Mouse (Mus musculus) kidney, postnatal 0 days (tissue): ENCODE data around the gene Lamp2. TPM values are rescaled to one million over a fixed set of nuclear protein-coding genes. Genes with fewer than 3 reads are reported as not detected.

Experiments used
- ATAC-seq: fragments of 200-750 bp; cut with Nextera tagmentation; replicated peaks from 2 replicates; pipeline ENCODE4 v1.8.0; 2017; ENCODE audit warnings: low read depth, moderate number of reproducible peaks, moderate TSS enrichment, moderate library complexity; ENCODE audit not compliant: low FRiP score
- DNase-seq: peaks from one replicate; pipeline ENCODE4 v3.0.0-alpha.2; 2016; ENCODE audit warnings: low spot score
- H3K27ac ChIP-seq: fragments of 300-500 bp; sonication (generic); 2 replicates; pipeline ENCODE4 v1.5.1; 2014; ENCODE audit warnings: mild to moderate bottlenecking
- H3K27me3 ChIP-seq: fragments of 300-500 bp; sonication (generic); 2 replicates; pipeline ENCODE4 v1.6.1; 2014; ENCODE audit warnings: low read length, mixed read lengths; ENCODE audit not compliant: insufficient read depth
- H3K36me3 ChIP-seq: fragments of 300-500 bp; sonication (generic); 2 replicates; pipeline ENCODE4 v1.6.1; 2014; ENCODE audit warnings: low read length, mixed read lengths; ENCODE audit not compliant: insufficient read depth
- H3K4me1 ChIP-seq: fragments of 300-500 bp; sonication (generic); replicated peaks from 2 replicates; pipeline ENCODE4 v1.6.1; 2014; ENCODE audit warnings: antibody characterized with exemption, low read length, mixed read lengths; ENCODE audit not compliant: insufficient read depth
- H3K4me2 ChIP-seq: fragments of 300-500 bp; sonication (generic); 2 replicates; pipeline ENCODE4 v1.6.1; 2014; ENCODE audit warnings: mild to moderate bottlenecking, low read length, moderate library complexity, mixed read lengths
- H3K4me3 ChIP-seq: fragments of 300-500 bp; sonication (generic); replicated peaks from 2 replicates; pipeline ENCODE4 v1.5.1; 2014; ENCODE audit warnings: low read depth, low read length
- H3K9ac ChIP-seq: fragments of 300-500 bp; sonication (generic); 2 replicates; pipeline ENCODE4 v1.6.1; 2014; ENCODE audit warnings: low read depth, low read length
- H3K9me3 ChIP-seq: fragments of 300-500 bp; sonication (generic); replicated peaks from 2 replicates; pipeline ENCODE4 v1.6.1; 2016; ENCODE audit warnings: low read length, inconsistent platforms, mixed read lengths
- CTCF ChIP-seq: IDR thresholded peaks from 2 replicates; pipeline ENCODE4 v1.5.1; 2016; ENCODE audit warnings: antibody characterized with exemption, low read depth, mild to moderate bottlenecking, moderate library complexity
- WGBS: fragments of 180-500 bp; shearing (Covaris S2); extraction: QIAGEN DNeasy Blood & Tissue Kit; methylation state at CpG from one replicate; pipeline ENCODE4 v1.1.7; 2014; 5-methylcytosine and 5-hydroxymethylcytosine counted together
- polyA plus RNA-seq: library from polyadenylated mRNA; unstranded; fragments of >200 nt; fragmentation: Nextera tagmentation; extraction: Ambion mirVana; gene quantifications from 2 replicates; pipeline ENCODE4 v1.2.1, GENCODE M21; 2015

Gene Lamp2
- polyA plus RNA-seq, 1 experiment from 2014 or later: 316 TPM

GRCm38 (mm10) chrX:38438147-38438791 lies 18.0 kb downstream of the Lamp2 start:
- WGBS: 56% methylated on average over 7 of the region's 7 CpGs
- DNase-seq (peak; percentile 70), ATAC-seq (no peak)
- no peak overlapping the region for H3K4me3 ChIP-seq
- H3K27ac ChIP-seq: no peak overlapping the region
- TF ChIP-seq CTCF: peak; percentile 77
- H3K4me2 ChIP-seq: no peak overlapping the region
- H3K27me3 ChIP-seq: no peaks in the 10 kb centered on the region
- no peaks in the 10 kb centered on the region for H3K9me3 ChIP-seq
- no peaks in the 10 kb centered on the region for H3K4me1 ChIP-seq
- H3K36me3 ChIP-seq: no peaks in the 10 kb centered on the region
- no peak overlapping the region for H3K9ac ChIP-seq

- Histone ChIP-seq H3K9me3 (no peaks in the 10 kb centered on the region), H3K27me3 (no peaks in the 10 kb centered on the region), H3K9ac (no peak overlapping the region), H3K27ac (no peak overlapping the region), H3K4me2 (no peak overlapping the region), H3K36me3 (no peaks in the 10 kb centered on the region), H3K4me1 (no peaks in the 10 kb centered on the region), H3K4me3 (no peak overlapping the region)
- DNase-seq (no peak), ATAC-seq (no peak)
- TF ChIP-seq CTCF: no peak
- 62% methylated on average over 4 of the region's 4 CpGs for WGBS
These were observed 26.8 kb downstream of the Lamp2 start for GRCm38 (mm10) chrX:38429455-38429854.

- DNase-seq (peak; percentile 52), ATAC-seq (peak; percentile 72; the same call in 1 of the 2 replicates)
- no peak overlapping the region for H3K9ac ChIP-seq
- TF ChIP-seq CTCF: no peak
- H3K36me3 ChIP-seq: no peaks in the 10 kb centered on the region
- no peaks in the 10 kb centered on the region for H3K9me3 ChIP-seq
- H3K27me3 ChIP-seq: no peaks in the 10 kb centered on the region
- H3K27ac ChIP-seq: no peak overlapping the region
- WGBS: 62% methylated on average over 3 of the region's 3 CpGs
- H3K4me3 ChIP-seq: no peak overlapping the region
- no peak overlapping the region for H3K4me2 ChIP-seq
- H3K4me1 ChIP-seq: no peaks in the 10 kb centered on the region
These were observed 27.3 kb downstream of the Lamp2 start for GRCm38 (mm10) chrX:38428818-38429440.

GRCm38 (mm10) chrX:38426043-38426442 lies 30.2 kb downstream of the Lamp2 start:
- WGBS: 74% methylated on average over 1 of the region's 1 CpGs
- no peak for TF ChIP-seq CTCF

GRCm38 (mm10) chrX:38423096-38423495 lies 33.2 kb downstream of the Lamp2 start:
- no peak overlapping the region for H3K9ac ChIP-seq
- H3K4me3 ChIP-seq: no peak overlapping the region
- 72% methylated on average over 3 of the region's 3 CpGs for WGBS
- ATAC-seq: no peak
- no peak overlapping the region for H3K27ac ChIP-seq
- no peaks in the 10 kb centered on the region for H3K9me3 ChIP-seq
- 0 out of 2 replicates have a peak, but pooled peaks cover 3% of the 10 kb centered on the region for H3K36me3 ChIP-seq
- no peak for DNase-seq
- no peaks in the 10 kb centered on the region for H3K27me3 ChIP-seq
- no peaks in the 10 kb centered on the region for H3K4me1 ChIP-seq
- no peak overlapping the region for H3K4me2 ChIP-seq
- no peak for TF ChIP-seq CTCF

More at GRCm38 (mm10) chrX:38426043-38426442, 30.2 kb downstream of the Lamp2 start:
- DNase-seq: no peak
- Histone ChIP-seq H3K9me3 (no peaks in the 10 kb centered on the region), H3K4me3 (no peak overlapping the region), H3K27ac (no peak overlapping the region), H3K4me1 (no peaks in the 10 kb centered on the region), H3K9ac (no peak overlapping the region), H3K27me3 (no peaks in the 10 kb centered on the region), H3K36me3 (0 out of 2 replicates have a peak, but pooled peaks cover 3% of the 10 kb centered on the region), H3K4me2 (no peak overlapping the region)
- ATAC-seq: no peak

- H3K27ac ChIP-seq: no peak overlapping the region
- no peak overlapping the region for H3K4me2 ChIP-seq
- no peaks in the 10 kb centered on the region for H3K9me3 ChIP-seq
- ATAC-seq (no peak), DNase-seq (no peak)
- 70% methylated on average over 3 of the region's 3 CpGs for WGBS
- H3K36me3 ChIP-seq: 0 out of 2 replicates have a peak, but pooled peaks cover 3% of the 10 kb centered on the region
- no peak overlapping the region for H3K4me3 ChIP-seq
- H3K27me3 ChIP-seq: no peaks in the 10 kb centered on the region
- TF ChIP-seq CTCF: no peak
- H3K4me1 ChIP-seq: no peaks in the 10 kb centered on the region
- no peak overlapping the region for H3K9ac ChIP-seq
These were observed 33.9 kb downstream of the Lamp2 start for GRCm38 (mm10) chrX:38422396-38422795.
